Mouse (Mus musculus) brain, embryonic 14.5 days (tissue): ENCODE measurements around the gene Ccdc130.

ENCODE experiments used
- CTCF ChIP-seq: fragments of 200-500 bp; IDR thresholded peaks from 2 replicates; pipeline ENCODE4 v1.5.1; 2012; ENCODE audit warnings: inconsistent platforms, mild to moderate bottlenecking, moderate library complexity, borderline replicate concordance; ENCODE audit not compliant: insufficient read depth, insufficient read length; ENCODE audit errors: extremely low read depth
- POLR2A ChIP-seq: fragments of 200-500 bp; IDR thresholded peaks from 2 replicates; pipeline ENCODE4 v1.6.1; 2012; ENCODE audit warnings: mild to moderate bottlenecking, inconsistent platforms, borderline replicate concordance; ENCODE audit not compliant: poor library complexity, insufficient read depth, insufficient read length, severe bottlenecking; ENCODE audit errors: extremely low read depth

- TF ChIP-seq CTCF (no peak), POLR2A (no peak)
Measured at GRCm38 (mm10) chr8:84241821-84242220, 28.4 kb downstream of the Ccdc130 start.
